Comparison of ENCODE assay signal across 10 mouse cellular contexts in the genomic region with DNA sequence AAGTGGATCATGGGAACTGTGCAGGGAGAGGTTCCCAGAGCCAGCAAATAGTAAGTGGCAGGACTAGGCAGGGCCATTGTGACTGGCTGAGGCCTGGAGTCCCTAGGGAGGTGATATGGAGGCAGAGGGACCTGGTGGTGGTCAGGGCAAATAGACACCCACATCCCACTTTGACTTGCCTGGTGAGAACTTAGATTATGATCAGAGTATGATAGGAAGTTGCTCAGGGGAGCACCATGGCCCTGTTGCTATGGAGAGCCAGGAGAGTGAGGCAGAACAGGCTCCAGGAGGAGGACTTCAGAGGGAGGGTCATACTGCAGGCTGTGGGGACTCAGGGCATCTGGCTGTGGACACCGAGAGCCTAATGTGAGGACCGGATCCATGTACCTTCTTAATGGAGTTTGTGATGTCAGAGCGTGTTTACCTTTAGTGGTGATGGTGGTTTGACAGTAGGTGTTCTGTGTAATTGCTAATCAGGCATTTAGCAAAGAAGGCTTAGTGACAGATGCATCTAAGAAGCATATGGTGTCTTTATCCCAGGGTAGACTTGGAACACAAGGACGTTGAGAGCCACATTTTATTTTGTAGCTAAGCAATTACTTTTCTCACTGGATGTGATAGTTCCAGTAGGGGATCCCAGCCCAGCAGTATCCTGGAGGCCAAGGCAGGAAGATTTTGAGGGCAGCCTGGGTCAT. TPM values are rescaled to one million over a fixed set of nuclear protein-coding genes. Genes with fewer than 3 reads are reported as not detected.
DNase-seq lines count a peak whose midpoint lies in the region; ATAC-seq and TF ChIP-seq lines count a peak whose summit lies in the region.
"Had no signal": no experiment of that assay in that cellular context is flagged by ENCODE, and none has a peak within 500 bp of the region (broad histone marks: within the 10 kb centered on the region; RNA-seq: fewer than 3 reads in every experiment).

No protein-coding gene starts in this region.

- no peaks in the 10 kb centered on the region for H3K9me3 ChIP-seq in liver, embryonic 11.5 days (ENCODE audit: control insufficient read depth, low read length)
- no peaks in the 10 kb centered on the region for H3K9me3 ChIP-seq in stomach, postnatal 0 days (ENCODE audit: control insufficient read depth, low read length)
- H3K9me3 ChIP-seq: embryonic facial prominence, embryonic 12.5 days had no signal

- no peak overlapping the region for H3K4me3 ChIP-seq in heart, adult 2 months
- no peak overlapping the region for H3K4me3 ChIP-seq in testis, adult 2 months (ENCODE audit: control insufficient read depth, low read depth, low read length)
- no peak overlapping the region for H3K4me3 ChIP-seq in liver, embryonic 11.5 days (ENCODE audit: low read depth, low read length)
- H3K4me3 ChIP-seq in stomach, postnatal 0 days (ENCODE audit: low read depth, low read length) = no peak overlapping the region
- H3K4me3 ChIP-seq: embryonic facial prominence, embryonic 12.5 days had no signal

- H3K27me3 ChIP-seq in heart, adult 2 months (ENCODE audit: control insufficient read depth, insufficient read depth, low read length) = no peaks in the 10 kb centered on the region
- no peaks in the 10 kb centered on the region for H3K27me3 ChIP-seq in testis, adult 2 months (ENCODE audit: control insufficient read depth, insufficient read depth, low read length)
- no peaks in the 10 kb centered on the region for H3K27me3 ChIP-seq in liver, embryonic 11.5 days (replicated peaks; ENCODE audit: control insufficient read depth, insufficient read depth, low read length)
- H3K27me3 ChIP-seq in stomach, postnatal 0 days (ENCODE audit: control insufficient read depth, insufficient read depth, low read length) = no peaks in the 10 kb centered on the region
- H3K27me3 ChIP-seq: embryonic facial prominence, embryonic 12.5 days had no signal

- peaks cover 13% of the 10 kb centered on the region for H3K36me3 ChIP-seq in heart, adult 2 months (ENCODE audit: control insufficient read depth, insufficient read depth, low read length)
- H3K36me3 ChIP-seq in testis, adult 2 months (ENCODE audit: control insufficient read depth, insufficient read depth, low read length) = no peaks in the 10 kb centered on the region
- H3K36me3 ChIP-seq in liver, embryonic 11.5 days (ENCODE audit: control insufficient read depth, insufficient read depth, low read length) = peaks cover 4% of the 10 kb centered on the region; the same call in 1 of the 2 replicates
- H3K36me3 ChIP-seq in stomach, postnatal 0 days (ENCODE audit: control insufficient read depth, insufficient read depth, low read length) = no peaks in the 10 kb centered on the region

- no peak overlapping the region; the same call in 1 of the 2 replicates for H3K9ac ChIP-seq in heart, adult 2 months (ENCODE audit: low read depth, low read length)
- no peak overlapping the region for H3K9ac ChIP-seq in liver, embryonic 11.5 days (ENCODE audit: low read depth, low read length)
- no peak overlapping the region for H3K9ac ChIP-seq in stomach, postnatal 0 days (ENCODE audit: low read length)
- H3K9ac ChIP-seq: embryonic facial prominence, embryonic 12.5 days had no signal

- peaks cover 51% of the 10 kb centered on the region for H3K4me1 ChIP-seq in heart, adult 2 months (ENCODE audit: control insufficient read depth, insufficient read depth, low read length)
- peaks cover 19% of the 10 kb centered on the region for H3K4me1 ChIP-seq in testis, adult 2 months (ENCODE audit: control insufficient read depth, insufficient read depth, low read length)
- peaks cover 30% of the 10 kb centered on the region for H3K4me1 ChIP-seq in liver, embryonic 11.5 days (replicated peaks; ENCODE audit: control insufficient read depth, insufficient read depth, low read length)
- H3K4me1 ChIP-seq in stomach, postnatal 0 days (replicated peaks; ENCODE audit: control insufficient read depth, insufficient read depth) = peaks cover 20% of the 10 kb centered on the region

- no peak for ATAC-seq in liver, embryonic 11.5 days (replicated peaks; ENCODE audit: low FRiP score)
- no peak for ATAC-seq in stomach, postnatal 0 days (ENCODE audit: low FRiP score, low TSS enrichment)
- no peak for ATAC-seq in CD4-positive, CD25-positive, alpha-beta regulatory T cell, adult 4 months

- TF ChIP-seq EP300 in heart, adult 2 months (IDR thresholded peaks at IDR 0.05; ENCODE audit: insufficient read depth, low read depth, low read length) = no peak
- TF ChIP-seq EP300 in stomach, postnatal 0 days (optimal IDR thresholded peaks at IDR 0.05) = no peak

- H3K27ac ChIP-seq in heart, adult 2 months = peak overlapping the region; percentile 98
- H3K27ac ChIP-seq in testis, adult 2 months (ENCODE audit: control insufficient read depth, insufficient read depth, low read depth, low read length) = peak overlapping the region; percentile 59; the same call in 1 of the 2 replicates
- H3K27ac ChIP-seq in liver, embryonic 11.5 days (ENCODE audit: low read depth, low read length) = peak overlapping the region; percentile 23; the same call in 1 of the 2 replicates
- peak overlapping the region; percentile 61; the same call in 1 of the 2 replicates for H3K27ac ChIP-seq in stomach, postnatal 0 days (replicated peaks)
- H3K27ac ChIP-seq: embryonic facial prominence, embryonic 12.5 days had no signal

- DNase-seq in heart, adult 2 months = peak in 1 of 2 experiments; percentile 45
- DNase-seq in heart, postnatal 25 days (ENCODE audit: low spot score) = no peak
- DNase-seq in testis, postnatal 14 days (ENCODE audit: low spot score) = no peak
- no peak for DNase-seq in liver, embryonic 11.5 days (ENCODE audit: low spot score)
- no peak for DNase-seq in stomach, postnatal 0 days (ENCODE audit: low spot score)
- DNase-seq in right cerebral cortex, postnatal 25 days = no peak
- DNase-seq: adrenal gland, adult 8-10 months had no signal

- 57% methylated on average over 4 of the region's 4 CpGs for WGBS in heart, adult 2 months
- WGBS in liver, embryonic 11.5 days = 80% methylated on average over 4 of the region's 4 CpGs
- WGBS in stomach, postnatal 0 days = 72% methylated on average over 4 of the region's 4 CpGs

- TF ChIP-seq CTCF in heart, adult 2 months (IDR thresholded peaks at IDR 0.05) = no peak
- TF ChIP-seq CTCF in testis, adult 2 months (IDR thresholded peaks at IDR 0.05; ENCODE audit: control insufficient read depth, insufficient read depth, insufficient replicate concordance, low read depth, low read length) = no peak
- no peak for TF ChIP-seq CTCF in stomach, postnatal 0 days (IDR thresholded peaks at IDR 0.05; ENCODE audit: low read depth)

- no peak for TF ChIP-seq POLR2A in heart, adult 2 months (IDR thresholded peaks at IDR 0.05; ENCODE audit: insufficient read depth, low read depth, low read length)
- TF ChIP-seq POLR2A in testis, adult 2 months (IDR thresholded peaks at IDR 0.05; ENCODE audit: control insufficient read depth, low read depth, low read length) = no peak

- H3K79me2 ChIP-seq in heart, adult 2 months (replicated peaks; ENCODE audit: control insufficient read depth, insufficient read depth, low read length) = peaks cover 7% of the 10 kb centered on the region; the same call in 1 of the 2 replicates

- intact Hi-C loops in heart, adult 2 months (cut with DNase I) = no loop called here
- intact Hi-C loops in heart, postnatal 25 days (cut with DNase I) = no loop called here

- H3K4me2 ChIP-seq in liver, embryonic 11.5 days = no peak overlapping the region
- no peak overlapping the region for H3K4me2 ChIP-seq in stomach, postnatal 0 days (replicated peaks; ENCODE audit: low read depth)
- H3K4me2 ChIP-seq: embryonic facial prominence, embryonic 12.5 days had no signal

RNA-seq across cellular contexts. Expression of a gene that starts 18.7 kb away (rescaled TPM):
- total RNA-seq in heart, adult 2 months (2021) = 100 to 1,000 TPM; 276 to 302 TPM
- polyA plus RNA-seq in heart, adult 2 months (2012; rRNA removed) = 170 and 204 TPM in 2 replicates
- total RNA-seq in heart, postnatal 25 days (2021) = 100 to 1,000 TPM; 309 to 322 TPM
- polyA plus RNA-seq in testis, adult 2 months (2012; rRNA removed) = 22.2 and 23.1 TPM in 2 replicates
- 11.2 and 13.1 TPM in 2 replicates for polyA plus RNA-seq in liver, embryonic 11.5 days (2014; fragmentation: Nextera tagmentation; extraction: Ambion mirVana)
- 24.0 and 27.7 TPM in 2 replicates for polyA plus RNA-seq in stomach, postnatal 0 days (2015; fragmentation: Nextera tagmentation; extraction: Ambion mirVana)
- 10 to 100 TPM in 1 of 2 experiments, 1 to 10 TPM in 1; 8.9 to 10.7 TPM for polyA plus RNA-seq in CD4-positive, CD25-positive, alpha-beta regulatory T cell, adult 4 months (2017; shearing (Covaris generic))

RNA-seq across cellular contexts. Expression of a gene that starts 39.1 kb away (rescaled TPM):
- total RNA-seq in heart, adult 2 months (2021) = under 1 TPM; 0.18 to 0.30 TPM
- 0.47 and 2.3 TPM in 2 replicates for polyA plus RNA-seq in heart, adult 2 months (2012; rRNA removed)
- total RNA-seq in heart, postnatal 25 days (2021) = under 1 TPM; 0.21 to 0.48 TPM
- 291 and 327 TPM in 2 replicates for polyA plus RNA-seq in testis, adult 2 months (2012; rRNA removed)
- polyA plus RNA-seq in liver, embryonic 11.5 days (2014; fragmentation: Nextera tagmentation; extraction: Ambion mirVana) = 75.1 and 77.3 TPM in 2 replicates
- polyA plus RNA-seq in stomach, postnatal 0 days (2015; fragmentation: Nextera tagmentation; extraction: Ambion mirVana) = 69.3 and 73.3 TPM in 2 replicates
- 1 to 10 TPM; 1.5 to 6.2 TPM for polyA plus RNA-seq in CD4-positive, CD25-positive, alpha-beta regulatory T cell, adult 4 months (2017; shearing (Covaris generic))

Comparison
In these comparisons a context has a peak if more than half of its experiments do, and no peak if none do; other contexts are left out.
1. H3K27ac ChIP-seq: peak in every context shown above with its lines; median percentile 98 in heart, adult 2 months; 61 in stomach, postnatal 0 days; 59 in testis, adult 2 months; 23 in liver, embryonic 11.5 days.